Mouse (Mus musculus) liver, adult 2 months (tissue): Measurements from ENCODE around the gene Abcb4. TPM values are rescaled to one million over a fixed set of nuclear protein-coding genes. Genes with fewer than 3 reads are reported as not detected.
"Not testable (repeated sequence)": the region's sequence is repeated elsewhere in the genome, so short reads cannot be mapped to it uniquely, and the experiment has no call there.

Experiments
- DNase-seq: peaks from one replicate; pipeline ENCODE4 v3.0.0-alpha.2; 2011; ENCODE audit warnings: low read depth, low spot score; ENCODE audit errors: extremely low read depth
- H3K27ac ChIP-seq: fragments of 200-500 bp; replicated peaks from 2 replicates; pipeline ENCODE4 v1.5.1; 2012; ENCODE audit warnings: low read depth, mild to moderate bottlenecking, control low read depth, inconsistent platforms, low read length; ENCODE audit not compliant: insufficient read depth
- H3K27me3 ChIP-seq: fragments of 200-500 bp; 2 replicates; pipeline ENCODE4 v1.6.1; 2012; ENCODE audit warnings: mild to moderate bottlenecking, moderate library complexity, low read length, inconsistent platforms; ENCODE audit not compliant: control insufficient read depth, insufficient read depth
- H3K36me3 ChIP-seq: fragments of 200-500 bp; 2 replicates; pipeline ENCODE4 v1.6.1; 2012; ENCODE audit warnings: low read length, inconsistent platforms; ENCODE audit not compliant: control insufficient read depth, insufficient read depth
- H3K4me1 ChIP-seq: fragments of 200-500 bp; 2 replicates; pipeline ENCODE4 v1.6.1; 2011; ENCODE audit warnings: low read length; ENCODE audit not compliant: control insufficient read depth, insufficient read depth
- H3K4me3 ChIP-seq: fragments of 200-500 bp; 2 replicates; pipeline ENCODE4 v1.5.1; 2011; ENCODE audit warnings: low read depth, mild to moderate bottlenecking, control low read depth, low read length, moderate library complexity; ENCODE audit not compliant: insufficient read depth
- H3K79me2 ChIP-seq: fragments of 200-500 bp; 2 replicates; pipeline ENCODE4 v1.6.1; 2012; ENCODE audit warnings: inconsistent platforms, mild to moderate bottlenecking, low read length, moderate library complexity; ENCODE audit not compliant: control insufficient read depth, insufficient read depth
- H3K9ac ChIP-seq: fragments of 200-500 bp; 2 replicates; pipeline ENCODE4 v1.6.1; 2012; ENCODE audit warnings: low read depth, mild to moderate bottlenecking, control low read depth, inconsistent platforms, low read length
- CTCF ChIP-seq: fragments of 200-500 bp; IDR thresholded peaks from 2 replicates; pipeline ENCODE4 v1.5.1; 2011; ENCODE audit warnings: low read depth, low read length, control low read depth
- POLR2A ChIP-seq: fragments of 200-500 bp; IDR thresholded peaks from 2 replicates; pipeline ENCODE4 v1.6.1; 2011; ENCODE audit warnings: low read length, control low read depth; ENCODE audit not compliant: insufficient read depth; ENCODE audit errors: extremely low read depth
- WGBS: fragments of 180-500 bp; shearing (Covaris S2); methylation state at CpG from one replicate; pipeline ENCODE4 v1.1.7; 2018; 5-methylcytosine and 5-hydroxymethylcytosine counted together
- polyA plus RNA-seq: library from polyadenylated mRNA; depleted of rRNA; stranded (reverse); fragments of >200 nt; gene quantifications from 2 replicates; pipeline ENCODE4 v1.2.3, GENCODE M21; 2012; rRNA removed
- total RNA-seq: library from RNA; depleted of rRNA; stranded (reverse); fragments of >200 nt; gene quantifications from 2 replicates; pipeline ENCODE4 v1.2.3, GENCODE M21; 2014; rRNA removed

Gene Abcb4
- total and polyA plus RNA-seq, 2 experiments, result 77.2 to 202 TPM

DNA sequence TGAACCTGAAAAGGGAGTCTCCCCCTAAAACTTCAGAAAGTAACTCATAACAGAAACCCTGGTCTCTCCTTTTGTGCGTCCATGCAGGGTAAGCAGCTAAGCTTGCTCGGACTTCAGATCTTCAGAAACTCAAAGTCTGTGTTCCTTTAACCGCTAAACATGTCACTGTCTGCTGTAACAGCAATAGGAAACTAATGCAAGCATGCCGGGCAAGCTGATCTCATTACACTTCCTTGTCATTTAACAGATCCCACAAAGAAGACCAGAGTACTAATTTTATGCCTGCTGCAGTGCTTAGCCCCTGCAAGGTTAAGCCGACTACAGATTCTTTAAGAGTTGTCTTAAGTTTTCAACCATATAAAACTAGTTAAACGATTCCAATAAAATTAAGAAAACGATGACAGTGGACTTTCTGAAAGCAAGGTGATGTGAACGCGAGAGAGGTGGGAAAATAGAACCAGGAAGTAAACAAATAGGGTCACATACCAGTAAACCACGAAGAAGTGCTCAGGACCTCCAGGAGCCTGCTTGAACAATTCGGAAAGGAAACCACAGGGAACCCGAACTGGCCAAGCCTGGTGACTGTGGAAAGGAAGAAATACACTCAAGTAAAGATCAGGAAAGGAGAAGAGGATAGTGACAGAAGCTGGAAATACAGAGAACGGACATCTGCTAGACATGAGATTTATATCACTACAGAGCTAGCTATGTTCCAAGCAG is 102.6 kb downstream of the Abcb4 start:
- peaks cover 23% of the 10 kb centered on the region for H3K36me3 ChIP-seq
- no peaks in the 10 kb centered on the region for H3K27me3 ChIP-seq
- peaks cover 24% of the 10 kb centered on the region; the same call in 1 of the 2 replicates for H3K79me2 ChIP-seq
- peak overlapping the region; percentile 68 for H3K27ac ChIP-seq
- peak; percentile 48 for DNase-seq
- H3K4me1 ChIP-seq, result peaks cover 38% of the 10 kb centered on the region
- whole genome bisulfite sequencing, result under 1% methylated on average over 13 of the region's 13 CpGs
- peak overlapping the region; percentile 87 for H3K4me3 ChIP-seq
- peak overlapping the region; percentile 92 for H3K9ac ChIP-seq
- TF ChIP-seq CTCF (no peak), POLR2A (no peak)

DNA sequence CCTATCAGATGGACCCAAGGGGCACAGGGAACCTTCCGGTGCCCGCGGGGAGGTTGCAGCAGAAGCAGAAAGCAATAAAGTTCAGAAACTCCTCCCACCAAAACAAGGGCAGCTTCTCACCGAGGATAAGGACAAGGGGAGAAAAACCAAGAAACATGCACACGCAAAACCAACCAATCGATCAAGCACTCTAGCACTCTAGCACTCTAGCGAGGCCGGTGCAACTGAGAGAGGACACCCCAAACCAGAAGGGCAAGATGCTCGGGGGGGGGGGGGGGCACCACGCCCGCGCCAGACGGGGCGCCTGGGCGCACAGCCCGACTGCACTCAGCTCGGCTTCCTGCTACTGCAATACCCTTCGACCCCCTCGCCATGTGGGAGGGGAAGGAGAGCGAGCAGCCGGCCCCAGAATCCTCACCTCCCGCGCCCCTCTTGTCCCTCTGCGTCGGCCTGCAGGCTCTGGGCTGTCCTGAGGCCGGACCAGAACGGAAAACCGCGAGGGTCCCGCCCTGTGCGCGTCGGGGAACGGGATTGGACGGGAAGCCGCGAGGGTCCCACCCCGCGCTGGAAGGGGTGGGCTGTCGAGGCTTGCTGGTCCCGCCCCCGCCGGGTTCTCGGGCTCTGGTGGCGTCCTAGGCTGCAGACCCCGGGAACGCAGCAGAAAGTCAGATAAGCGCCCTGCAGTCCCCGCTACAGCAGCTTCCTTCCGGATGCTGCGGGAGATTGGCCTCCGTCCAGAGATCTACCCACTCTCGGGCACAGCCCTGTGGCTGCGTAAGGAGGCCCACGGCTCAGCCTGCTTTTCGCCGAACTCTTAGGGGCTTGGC is 103.4 kb downstream of the Abcb4 start, which contains the start of gene Crot:
Gene Crot (minus strand): TSS at position 639 of the 827 bp plus-strand sequence.
- peaks cover 18% of the 10 kb centered on the region for H3K36me3 ChIP-seq
- no peaks in the 10 kb centered on the region for H3K27me3 ChIP-seq
- H3K79me2 ChIP-seq, result peaks cover 21% of the 10 kb centered on the region; the same call in 1 of the 2 replicates
- peak within 1 kb of the TSS; percentile 90 for H3K27ac ChIP-seq
- H3K4me3 ChIP-seq, result peak within 1 kb of the TSS; percentile 87
- WGBS, result under 1% methylated on average over 56 of the region's 57 CpGs
- TF ChIP-seq POLR2A (peak; percentile 97), CTCF (0 out of 2 replicates have a peak, but pooled peaks have one; percentile 15)
- peak; percentile 84 for DNase-seq
- peaks cover 31% of the 10 kb centered on the region for H3K4me1 ChIP-seq
- peak within 1 kb of the TSS; percentile 92 for H3K9ac ChIP-seq

DNA sequence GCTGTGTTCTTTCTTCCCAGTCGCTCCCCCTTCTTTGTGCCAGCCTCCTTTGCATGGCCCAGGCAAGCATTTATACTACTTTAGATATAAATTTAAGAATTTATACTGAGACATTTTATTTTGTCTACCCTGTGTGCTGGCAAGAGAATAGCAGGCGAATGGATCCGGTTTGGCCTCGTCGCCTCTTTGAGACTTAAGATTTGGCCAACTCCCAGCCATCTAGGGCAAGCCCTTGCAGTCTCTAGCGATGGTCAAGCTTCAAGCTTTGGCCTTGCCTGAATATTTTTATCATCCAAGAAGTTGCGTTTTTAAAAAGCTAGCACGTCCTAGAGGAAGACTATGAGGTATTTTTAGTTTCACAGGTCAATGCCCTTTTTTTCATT is 104.0 kb downstream of the Abcb4 start:
- Histone ChIP-seq H3K4me3 (peak overlapping the region; percentile 87), H3K27me3 (no peaks in the 10 kb centered on the region), H3K9ac (peak overlapping the region; percentile 86), H3K4me1 (peaks cover 28% of the 10 kb centered on the region), H3K27ac (peak overlapping the region; percentile 90), H3K36me3 (peaks cover 13% of the 10 kb centered on the region), H3K79me2 (peaks cover 21% of the 10 kb centered on the region; the same call in 1 of the 2 replicates)
- peak; percentile 74 for DNase-seq
- no peak for TF ChIP-seq POLR2A
- TF ChIP-seq CTCF, result no peak
- 2% methylated on average over 8 of the region's 8 CpGs for WGBS

DNA sequence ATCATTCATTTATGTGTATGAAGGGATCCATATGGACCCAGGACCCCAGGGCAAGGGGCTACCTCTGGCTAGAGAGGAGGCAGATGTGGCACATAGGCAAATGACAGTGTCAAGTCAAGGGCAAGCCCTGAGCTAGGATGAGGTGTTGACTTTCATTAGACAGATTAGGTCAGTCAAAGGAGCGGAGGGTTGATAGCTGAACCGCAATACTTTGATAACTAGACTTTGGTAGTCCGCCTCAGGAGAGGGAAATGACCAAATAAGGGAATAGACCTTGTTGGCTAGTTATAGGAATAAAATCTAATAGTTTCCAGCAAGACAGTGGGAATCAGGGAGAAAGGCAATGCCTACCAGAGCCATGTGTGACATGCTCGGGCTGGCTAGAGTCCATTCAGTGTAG is 105.6 kb downstream of the Abcb4 start:
- WGBS, result 18% methylated on average over 4 of the region's 4 CpGs
- Histone ChIP-seq H3K27ac (peak overlapping the region; percentile 89), H3K4me1 (peaks cover 17% of the 10 kb centered on the region), H3K79me2 (peaks cover 18% of the 10 kb centered on the region; the same call in 1 of the 2 replicates), H3K4me3 (no peak overlapping the region), H3K9ac (peak overlapping the region; percentile 53), H3K36me3 (peaks cover 2% of the 10 kb centered on the region), H3K27me3 (no peaks in the 10 kb centered on the region)
- TF ChIP-seq CTCF (no peak), POLR2A (no peak)
- peak; percentile 78 for DNase-seq

DNA sequence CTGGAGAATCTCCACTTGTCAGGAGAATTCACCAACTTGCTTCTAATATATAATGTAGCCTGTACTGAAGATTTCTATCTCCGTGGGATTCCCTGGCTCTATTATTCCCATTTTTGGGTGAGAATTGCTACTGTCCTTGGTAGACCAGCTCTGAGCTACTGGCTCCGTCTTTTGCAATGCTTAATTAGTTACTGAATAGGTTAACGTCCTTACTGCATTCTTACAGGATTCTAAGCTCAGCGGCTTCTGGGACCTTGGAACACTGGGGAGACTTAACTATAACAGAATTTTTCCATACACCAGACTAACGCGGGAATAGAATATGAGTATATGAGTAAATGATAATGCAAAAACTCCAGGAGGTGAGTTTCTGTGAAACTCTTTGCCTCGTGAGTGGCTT is 106.5 kb downstream of the Abcb4 start:
- Histone ChIP-seq H3K4me1 (peaks cover 14% of the 10 kb centered on the region; the same call in 1 of the 2 replicates), H3K9ac (peak overlapping the region; percentile 38), H3K79me2 (peaks cover 14% of the 10 kb centered on the region; the same call in 1 of the 2 replicates), H3K27ac (peak overlapping the region; percentile 89)
- not testable (repeated sequence) for H3K27me3 ChIP-seq, H3K36me3 ChIP-seq, H3K4me3 ChIP-seq
- 19% methylated on average over 7 of the region's 7 CpGs for WGBS
- peak; percentile 81 for DNase-seq

DNA sequence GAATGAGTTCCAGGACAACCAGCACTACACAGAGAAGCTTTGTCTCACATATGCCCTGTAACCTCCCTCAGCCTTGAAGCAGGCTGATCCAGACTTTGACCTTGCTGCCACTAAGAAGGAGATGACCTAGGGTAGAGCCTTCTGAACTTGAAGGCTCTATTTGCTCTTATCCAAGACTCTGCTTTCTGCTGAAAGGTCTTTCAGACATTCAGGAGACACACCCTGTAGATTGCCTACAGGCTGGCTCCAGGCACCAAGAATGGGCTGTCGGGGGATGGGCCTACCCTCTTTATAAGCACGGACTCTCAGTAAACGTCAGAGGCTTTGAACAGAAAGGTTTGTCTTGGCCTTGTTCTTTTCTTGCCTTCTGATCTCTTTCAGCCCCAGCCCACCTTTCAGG is 113.1 kb downstream of the Abcb4 start:
- not testable (repeated sequence) for H3K4me1 ChIP-seq, H3K9ac ChIP-seq, H3K27me3 ChIP-seq, H3K36me3 ChIP-seq, H3K27ac ChIP-seq, H3K79me2 ChIP-seq, H3K4me3 ChIP-seq, DNase-seq
- WGBS, result 76% methylated on average over 3 of the region's 3 CpGs

Other genes starting within 250 kb of the Abcb4 start
- 8.9 and 12.5 TPM in 2 replicates for gene Abcb1a, start 233.6 kb upstream of the Abcb4 start, total RNA-seq
- 2.1 and 2.2 TPM in 2 replicates for gene Abcb1a, start 233.6 kb upstream of the Abcb4 start, polyA plus RNA-seq
- gene Abcb1b, start 95.6 kb upstream of the Abcb4 start, total RNA-seq, result 1.1 and 2.5 TPM in 2 replicates
- 0.23 and 2.6 TPM in 2 replicates for gene Abcb1b, start 95.6 kb upstream of the Abcb4 start, polyA plus RNA-seq
- gene Crot, start 103.6 kb downstream of the Abcb4 start, total RNA-seq, result 480 and 523 TPM in 2 replicates
- 152 and 154 TPM in 2 replicates for gene Crot, start 103.6 kb downstream of the Abcb4 start, polyA plus RNA-seq
- gene Tmem243, start 207.0 kb downstream of the Abcb4 start, total RNA-seq, result 79.5 and 96.6 TPM in 2 replicates
- 62.1 and 73.2 TPM in 2 replicates for gene Tmem243, start 207.0 kb downstream of the Abcb4 start, polyA plus RNA-seq